Mouse (Mus musculus) erythroblast, embryonic 14.5 days (primary cell): ENCODE data around the gene Sept10. TPM values are rescaled to one million over a fixed set of nuclear protein-coding genes. Genes with fewer than 3 reads are reported as not detected.

ENCODE experiments used
- H3K27me3 ChIP-seq: 2 replicates; pipeline ENCODE4 v1.6.1; 2012; ENCODE audit warnings: inconsistent platforms; ENCODE audit not compliant: control insufficient read depth
- H3K36me3 ChIP-seq: 2 replicates; pipeline ENCODE4 v1.6.1; 2012; ENCODE audit warnings: mild to moderate bottlenecking, inconsistent platforms; ENCODE audit not compliant: control insufficient read depth
- H3K4me1 ChIP-seq: 2 replicates; pipeline ENCODE4 v1.6.1; 2012; ENCODE audit warnings: inconsistent platforms; ENCODE audit not compliant: control insufficient read depth
- H3K4me3 ChIP-seq: replicated peaks from 2 replicates; pipeline ENCODE3; 2012; ENCODE audit warnings: moderate library complexity, mild to moderate bottlenecking, inconsistent platforms
- H3K9me3 ChIP-seq: 2 replicates; pipeline ENCODE4 v1.6.1; 2012; ENCODE audit warnings: low read length, inconsistent platforms, mixed read lengths; ENCODE audit not compliant: control insufficient read depth
- GATA1 ChIP-seq: IDR thresholded peaks from 2 replicates; pipeline ENCODE4 v1.6.1; 2012; ENCODE audit warnings: low read length, inconsistent platforms, mixed read lengths
- TAL1 ChIP-seq: IDR thresholded peaks from 3 replicates; pipeline ENCODE4 v1.6.1; 2012; ENCODE audit warnings: low read length, inconsistent platforms, mixed read lengths
- polyA plus RNA-seq: library from polyadenylated mRNA; stranded (reverse); fragments of >175 nt; gene quantifications from 2 replicates; pipeline ENCODE4 v1.2.3, GENCODE M21; 2012

Gene Sept10
- polyA plus RNA-seq, 1 experiment: not detected

DNA sequence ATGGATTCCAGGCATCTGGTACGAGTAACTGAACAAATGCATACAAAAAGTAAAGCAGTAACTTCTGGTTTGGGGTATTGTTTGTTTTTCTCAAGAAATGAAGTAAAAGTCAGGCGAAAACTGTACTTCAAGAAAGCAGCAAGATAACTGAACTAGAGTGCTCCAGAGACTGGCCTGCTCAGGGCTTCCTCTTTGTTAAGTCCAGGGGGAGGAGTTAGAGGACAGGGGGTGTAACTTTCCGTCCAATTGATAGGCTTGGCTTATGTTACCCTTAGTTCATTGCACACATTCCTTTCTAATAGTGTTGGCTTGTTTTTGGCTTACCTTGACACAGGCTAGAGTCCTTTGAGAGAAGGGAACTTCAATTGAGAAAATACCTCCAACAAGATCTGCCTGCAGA, 63.0 kb downstream of the Sept10 start:
- Histone ChIP-seq H3K4me3 (no peak overlapping the region), H3K36me3 (no peaks in the 10 kb centered on the region), H3K27me3 (no peaks in the 10 kb centered on the region), H3K9me3 (no peaks in the 10 kb centered on the region), H3K4me1 (peaks cover 13% of the 10 kb centered on the region)
- TF ChIP-seq GATA1 (no peak), TAL1 (no peak)

DNA sequence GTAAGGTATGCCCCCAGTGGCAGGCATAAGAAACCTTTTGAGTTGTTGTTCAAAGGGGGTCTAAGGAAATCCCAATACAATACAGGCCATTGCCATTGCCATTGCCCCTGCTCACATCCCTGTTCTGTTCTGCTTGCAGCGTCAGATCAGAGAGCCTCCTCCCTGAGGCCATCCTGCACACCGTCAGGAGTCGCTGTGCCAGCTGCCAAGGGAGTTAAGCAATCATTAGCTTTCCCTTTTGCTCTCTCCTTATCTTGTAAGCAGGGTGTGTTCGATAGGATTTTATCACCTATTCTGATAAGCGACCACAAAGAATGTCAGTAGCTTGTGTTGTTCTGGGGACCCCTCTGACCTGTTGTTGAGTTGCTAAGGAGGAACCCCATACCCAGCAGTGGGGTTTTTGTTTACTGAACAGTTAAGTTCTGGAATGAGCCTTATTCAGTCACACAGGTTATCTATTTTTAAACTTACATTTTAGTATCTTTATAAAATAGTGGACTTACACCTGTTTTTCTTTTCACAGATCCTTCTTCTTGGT, 69.0 kb downstream of the Sept10 start:
- H3K4me1 ChIP-seq: no peaks in the 10 kb centered on the region; the same call in none of the 2 replicates
- no peaks in the 10 kb centered on the region for H3K36me3 ChIP-seq
- TF ChIP-seq TAL1: no peak
- no peak for TF ChIP-seq GATA1
- no peaks in the 10 kb centered on the region for H3K9me3 ChIP-seq
- no peaks in the 10 kb centered on the region for H3K27me3 ChIP-seq
- no peak overlapping the region for H3K4me3 ChIP-seq

- TF ChIP-seq GATA1: no peak
- TF ChIP-seq TAL1: no peak
- no peak overlapping the region for H3K4me3 ChIP-seq
- H3K36me3 ChIP-seq: no peaks in the 10 kb centered on the region
- H3K4me1 ChIP-seq: no peaks in the 10 kb centered on the region; the same call in none of the 2 replicates
- no peaks in the 10 kb centered on the region for H3K27me3 ChIP-seq
- H3K9me3 ChIP-seq: no peaks in the 10 kb centered on the region
Observed at GRCm38 (mm10) chr10:59150938-59151657, 70.5 kb downstream of the Sept10 start.

- no peak for TF ChIP-seq TAL1
- TF ChIP-seq GATA1: no peak
- H3K4me1 ChIP-seq: no peaks in the 10 kb centered on the region; the same call in none of the 2 replicates
- no peaks in the 10 kb centered on the region for H3K36me3 ChIP-seq
- H3K4me3 ChIP-seq: no peak overlapping the region
- H3K27me3 ChIP-seq: no peaks in the 10 kb centered on the region
- H3K9me3 ChIP-seq: no peaks in the 10 kb centered on the region
Observed at GRCm38 (mm10) chr10:59149956-59150383, 71.7 kb downstream of the Sept10 start.

GRCm38 (mm10) chr10:59133478-59134009, 88.1 kb downstream of the Sept10 start:
- TF ChIP-seq TAL1: no peak
- no peak for TF ChIP-seq GATA1
- Histone ChIP-seq H3K36me3 (no peaks in the 10 kb centered on the region), H3K9me3 (no peaks in the 10 kb centered on the region), H3K4me1 (no peaks in the 10 kb centered on the region), H3K4me3 (no peak overlapping the region), H3K27me3 (no peaks in the 10 kb centered on the region)

DNA sequence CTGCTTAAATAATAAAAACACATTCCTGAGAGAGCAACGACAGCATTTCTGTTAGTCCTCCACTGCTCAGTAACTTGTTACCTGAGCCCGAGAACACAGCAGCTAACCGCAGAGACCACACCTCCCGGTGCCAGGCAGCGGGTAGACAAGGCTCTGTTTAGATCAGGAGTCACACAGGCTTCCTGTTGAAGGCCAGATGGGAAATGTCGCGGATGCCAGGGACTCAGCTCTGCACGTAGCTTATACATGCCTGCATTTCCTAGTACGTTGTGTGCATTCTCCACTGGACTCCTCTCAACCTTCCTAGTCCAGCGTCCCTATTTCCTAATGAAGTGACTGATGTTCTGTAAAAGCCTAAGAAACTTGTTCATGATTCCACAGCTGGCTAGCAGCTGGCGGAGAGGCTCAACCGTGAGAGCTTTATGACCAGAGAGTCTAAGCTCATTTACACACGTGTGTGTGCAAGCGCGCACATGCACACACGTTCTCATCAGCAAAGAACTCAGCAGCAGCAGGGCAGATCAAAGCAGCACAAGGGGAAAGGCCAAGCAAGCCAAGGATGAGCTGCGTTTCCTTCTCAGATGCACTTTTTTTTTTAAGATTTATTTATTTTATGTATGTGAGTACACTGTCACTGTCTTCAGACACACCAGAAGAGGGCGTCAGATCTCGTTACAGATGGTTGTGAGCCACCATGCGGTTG, 89.6 kb downstream of the Sept10 start:
- H3K4me3 ChIP-seq: no peak overlapping the region
- no peaks in the 10 kb centered on the region for H3K4me1 ChIP-seq
- no peaks in the 10 kb centered on the region for H3K9me3 ChIP-seq
- no peak for TF ChIP-seq GATA1
- TF ChIP-seq TAL1: no peak
- no peaks in the 10 kb centered on the region for H3K36me3 ChIP-seq
- H3K27me3 ChIP-seq: no peaks in the 10 kb centered on the region

- Histone ChIP-seq H3K9me3 (no peaks in the 10 kb centered on the region; the same call in 1 of the 2 replicates), H3K27me3 (no peaks in the 10 kb centered on the region), H3K4me3 (no peak overlapping the region), H3K4me1 (no peaks in the 10 kb centered on the region), H3K36me3 (no peaks in the 10 kb centered on the region)
- TF ChIP-seq TAL1 (no peak), GATA1 (no peak)
Observed at GRCm38 (mm10) chr10:59127637-59128036, 94.0 kb downstream of the Sept10 start.

DNA sequence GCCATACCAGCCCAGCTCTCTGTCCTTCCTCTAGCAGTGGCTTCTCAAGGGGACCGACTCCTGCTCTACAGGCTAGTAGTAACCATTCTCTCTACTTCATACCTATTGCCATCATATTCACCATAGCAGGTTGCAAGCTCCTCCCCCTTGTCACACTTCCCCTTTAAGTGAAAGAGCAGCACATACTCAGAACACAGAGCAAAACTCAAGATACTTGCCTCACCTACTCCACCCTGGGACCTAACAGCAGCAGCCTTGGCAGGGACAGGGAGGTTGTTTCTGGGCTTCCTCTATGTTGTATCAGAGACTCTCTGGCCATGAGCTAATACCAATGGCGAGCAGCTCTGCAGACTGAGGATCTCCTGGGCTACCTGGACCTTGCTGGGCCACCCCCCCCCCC, 96.2 kb downstream of the Sept10 start:
- H3K36me3 ChIP-seq: no peaks in the 10 kb centered on the region
- no peaks in the 10 kb centered on the region for H3K27me3 ChIP-seq
- no peaks in the 10 kb centered on the region for H3K4me1 ChIP-seq
- H3K4me3 ChIP-seq: no peak overlapping the region
- no peaks in the 10 kb centered on the region; the same call in 1 of the 2 replicates for H3K9me3 ChIP-seq
- no peak for TF ChIP-seq GATA1
- no peak for TF ChIP-seq TAL1

- Histone ChIP-seq H3K4me1 (no peaks in the 10 kb centered on the region), H3K27me3 (no peaks in the 10 kb centered on the region), H3K9me3 (no peaks in the 10 kb centered on the region), H3K36me3 (no peaks in the 10 kb centered on the region), H3K4me3 (no peak overlapping the region)
- TF ChIP-seq GATA1 (no peak), TAL1 (no peak)
Observed at GRCm38 (mm10) chr10:59119811-59120210, 101.8 kb downstream of the Sept10 start.
